9 mouse cellular contexts compared by ENCODE assay signal in the genomic region with DNA sequence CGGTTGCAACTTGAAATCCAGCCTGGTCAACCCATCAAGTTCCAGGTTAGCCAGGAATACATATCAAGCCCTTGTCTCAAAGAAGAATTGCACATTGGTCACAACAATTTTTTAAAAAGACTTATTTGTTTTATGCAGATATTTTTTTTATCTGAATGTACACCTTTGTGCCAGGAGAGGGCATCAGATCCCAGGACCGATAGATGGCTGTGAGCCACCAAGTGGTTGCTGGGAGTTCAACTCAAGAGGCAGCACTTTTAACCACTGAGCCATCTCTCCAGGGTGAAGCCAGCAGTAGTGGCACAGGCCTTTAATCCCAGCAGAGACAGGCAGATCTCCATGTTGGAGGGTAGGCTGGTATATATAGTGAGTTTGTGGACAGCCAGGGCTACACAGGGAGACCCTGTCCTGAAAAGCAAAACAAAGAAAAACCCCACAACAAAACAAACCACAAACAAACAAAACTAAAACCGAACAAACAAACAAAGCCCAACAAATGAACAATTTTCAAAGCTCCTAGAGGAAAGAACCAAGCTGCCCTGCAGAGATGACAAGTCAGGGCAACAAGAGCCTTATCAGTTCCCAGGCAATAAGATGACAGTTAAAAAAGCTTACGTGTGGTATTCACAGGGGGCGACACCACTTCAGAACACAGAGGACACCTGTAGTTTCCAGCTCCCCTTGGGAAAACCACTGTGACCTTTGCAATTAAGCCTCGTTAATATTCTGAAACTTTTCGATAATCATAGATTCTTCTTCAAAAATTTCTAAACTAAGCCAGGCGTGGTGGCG. TPM values are rescaled to one million over a fixed set of nuclear protein-coding genes. Genes with fewer than 3 reads are reported as not detected.
A peak's percentile ranks its signal among the peaks of the same experiment; 100 is the strongest.
DNase-seq lines count a peak whose midpoint lies in the region; ATAC-seq and TF ChIP-seq lines count a peak whose summit lies in the region.
"Had no signal": no experiment of that assay in that cellular context is flagged by ENCODE, and none has a peak within 500 bp of the region (broad histone marks: within the 10 kb centered on the region; RNA-seq: fewer than 3 reads in every experiment).

No protein-coding gene starts in this region.

- peak; percentile 78 for TF ChIP-seq EP300 in liver, embryonic 14.5 days (IDR thresholded peaks at IDR 0.05; ENCODE audit: low read depth)

- no peak overlapping the region for H3K4me2 ChIP-seq in midbrain, embryonic 14.5 days (ENCODE audit: low read length)
- H3K4me2 ChIP-seq in midbrain, embryonic 13.5 days (replicated peaks), result no peak overlapping the region
- H3K4me2 ChIP-seq in liver, embryonic 14.5 days (ENCODE audit: low read depth), result no peak overlapping the region
- H3K4me2 ChIP-seq: heart, embryonic 13.5 days had no signal

- no peak for ATAC-seq in midbrain, embryonic 14.5 days (ENCODE audit: low FRiP score, low TSS enrichment)
- no peak for ATAC-seq in midbrain, embryonic 13.5 days
- no peak for ATAC-seq in liver, embryonic 14.5 days (ENCODE audit: insufficient read depth)

- no peaks in the 10 kb centered on the region for H3K36me3 ChIP-seq in midbrain, embryonic 14.5 days (ENCODE audit: control insufficient read depth, insufficient read depth, low read length)
- no peaks in the 10 kb centered on the region for H3K36me3 ChIP-seq in midbrain, embryonic 13.5 days
- H3K36me3 ChIP-seq in liver, embryonic 14.5 days (replicated peaks; ENCODE audit: control insufficient read depth, insufficient read depth, low read depth), result no peaks in the 10 kb centered on the region
- no peaks in the 10 kb centered on the region for H3K36me3 ChIP-seq in thymus, adult 2 months (ENCODE audit: control insufficient read depth, insufficient read depth, low read length)
- H3K36me3 ChIP-seq: heart, embryonic 13.5 days had no signal

- H3K9me3 ChIP-seq in midbrain, embryonic 14.5 days (ENCODE audit: control insufficient read depth, low read length), result no peaks in the 10 kb centered on the region
- H3K9me3 ChIP-seq in midbrain, embryonic 13.5 days, result no peaks in the 10 kb centered on the region
- no peaks in the 10 kb centered on the region for H3K9me3 ChIP-seq in liver, embryonic 14.5 days (ENCODE audit: control insufficient read depth, low read length)
- H3K9me3 ChIP-seq: heart, embryonic 13.5 days had no signal

- peaks cover 17% of the 10 kb centered on the region; the same call in 1 of the 2 replicates for H3K4me1 ChIP-seq in midbrain, embryonic 14.5 days (ENCODE audit: control insufficient read depth, insufficient read depth, low read length)
- H3K4me1 ChIP-seq in midbrain, embryonic 13.5 days (replicated peaks), result peaks cover 20% of the 10 kb centered on the region
- peaks cover 43 to 50% of the 10 kb centered on the region in 2 experiments for H3K4me1 ChIP-seq in liver, embryonic 14.5 days (replicated peaks; ENCODE audit: control insufficient read depth in 2 of 2, insufficient read depth in 2 of 2, low read length in 1 of 2)
- H3K4me1 ChIP-seq in thymus, adult 2 months (replicated peaks; ENCODE audit: control insufficient read depth, insufficient read depth, low read length), result peaks cover 3% of the 10 kb centered on the region

- peak; percentile 35 for DNase-seq in adrenal gland, postnatal 10 days
- no peak for DNase-seq in adrenal gland, postnatal 4 days (ENCODE audit: low spot score in 2 of 2)
- peak; percentile 67 for DNase-seq in midbrain, embryonic 14.5 days
- DNase-seq in cerebellum, postnatal 14 days, result peak; percentile 38 to 56
- DNase-seq in liver, embryonic 14.5 days (ENCODE audit: low read depth in 3 of 3, low spot score in 3 of 3), result no peak
- peak; percentile 49 for DNase-seq in thymus, adult 2 months
- no peak for DNase-seq in right cerebral cortex, postnatal 14 days

- TF ChIP-seq POLR2A in thymus, adult 2 months (IDR thresholded peaks at IDR 0.05; ENCODE audit: control insufficient read depth, extremely low read depth, insufficient read depth, low read length, poor library complexity), result no peak

- H3K9ac ChIP-seq in midbrain, embryonic 14.5 days (replicated peaks; ENCODE audit: low read length), result no peak overlapping the region
- no peak overlapping the region for H3K9ac ChIP-seq in midbrain, embryonic 13.5 days (replicated peaks)
- H3K9ac ChIP-seq in liver, embryonic 14.5 days (replicated peaks), result no peak overlapping the region
- H3K9ac ChIP-seq: heart, embryonic 13.5 days had no signal

- no peak overlapping the region for H3K4me3 ChIP-seq in midbrain, embryonic 14.5 days (replicated peaks; ENCODE audit: low read depth, low read length)
- no peak overlapping the region for H3K4me3 ChIP-seq in midbrain, embryonic 13.5 days (replicated peaks)
- H3K4me3 ChIP-seq in liver, embryonic 14.5 days (ENCODE audit: insufficient read depth in 1 of 2, low read depth in 2 of 2, low read length in 2 of 2), result no peak overlapping the region
- no peak overlapping the region for H3K4me3 ChIP-seq in thymus, adult 2 months (ENCODE audit: control insufficient read depth, insufficient read depth, low read length)
- H3K4me3 ChIP-seq: heart, embryonic 13.5 days had no signal

- TF ChIP-seq CTCF in liver, embryonic 14.5 days (IDR thresholded peaks at IDR 0.05; ENCODE audit: low read depth), result peak; percentile 70
- TF ChIP-seq CTCF in thymus, adult 2 months (IDR thresholded peaks at IDR 0.05; ENCODE audit: borderline replicate concordance, control insufficient read depth, extremely low read depth, insufficient read depth, low read length, poor library complexity), result peak; percentile 18; the same call in 1 of the 2 replicates

- 76% methylated on average over 9 of the region's 9 CpGs for WGBS in midbrain, embryonic 14.5 days
- WGBS in midbrain, embryonic 13.5 days, result 80% methylated on average over 9 of the region's 9 CpGs
- 41% methylated on average over 9 of the region's 9 CpGs for WGBS in liver, embryonic 14.5 days (ENCODE audit: insufficient replicate concordance)
- WGBS in thymus, adult 2 months, result 54% methylated on average over 9 of the region's 9 CpGs

- H3K27ac ChIP-seq in midbrain, embryonic 14.5 days (replicated peaks; ENCODE audit: low read depth, low read length), result no peak overlapping the region
- no peak overlapping the region for H3K27ac ChIP-seq in midbrain, embryonic 13.5 days
- H3K27ac ChIP-seq in liver, embryonic 14.5 days, result peak overlapping the region; percentile 62
- H3K27ac ChIP-seq in thymus, adult 2 months (ENCODE audit: control insufficient read depth, insufficient read depth, low read length), result no peak overlapping the region
- H3K27ac ChIP-seq: heart, embryonic 13.5 days had no signal

- no peaks in the 10 kb centered on the region for H3K27me3 ChIP-seq in midbrain, embryonic 14.5 days (ENCODE audit: control insufficient read depth, insufficient read depth, low read length)
- H3K27me3 ChIP-seq in midbrain, embryonic 13.5 days, result no peaks in the 10 kb centered on the region
- H3K27me3 ChIP-seq in liver, embryonic 14.5 days (ENCODE audit: control insufficient read depth, insufficient read depth, low read length), result no peaks in the 10 kb centered on the region
- H3K27me3 ChIP-seq in thymus, adult 2 months (ENCODE audit: control insufficient read depth, insufficient read depth, low read length), result no peaks in the 10 kb centered on the region
- H3K27me3 ChIP-seq: heart, embryonic 13.5 days had no signal

RNA-seq across cellular contexts. Expression of gene Os9, which starts 4.5 kb away (rescaled TPM):
- 10 to 100 TPM; 82.0 to 88.6 TPM for total RNA-seq in adrenal gland, postnatal 10 days (2021)
- 100 to 1,000 TPM; 109 to 112 TPM for total RNA-seq in adrenal gland, postnatal 4 days (2021)
- 82.1 and 82.7 TPM in 2 replicates for polyA plus RNA-seq in midbrain, embryonic 14.5 days (2014; fragmentation: Nextera tagmentation; extraction: Ambion mirVana)
- 134 and 138 TPM in 2 replicates for polyA plus RNA-seq in midbrain, embryonic 13.5 days (2015; fragmentation: Nextera tagmentation; extraction: Ambion mirVana)
- polyA plus RNA-seq in liver, embryonic 14.5 days (2012; rRNA removed), result 20.9 and 25.0 TPM in 2 replicates
- 22.9 and 29.9 TPM in 2 replicates for polyA plus RNA-seq in liver, embryonic 14.5 days (2014; fragmentation: Nextera tagmentation; extraction: Ambion mirVana)
- polyA plus RNA-seq in thymus, adult 2 months (2012; rRNA removed), result 97.0 and 106 TPM in 2 replicates

RNA-seq across cellular contexts. Expression of gene B4galnt1, which starts 39.6 kb away (rescaled TPM):
- total RNA-seq in adrenal gland, postnatal 10 days (2021), result 10 to 100 TPM; 12.7 to 16.3 TPM
- total RNA-seq in adrenal gland, postnatal 4 days (2021), result 10 to 100 TPM; 10.6 to 11.7 TPM
- 66.8 and 74.1 TPM in 2 replicates for polyA plus RNA-seq in midbrain, embryonic 14.5 days (2014; fragmentation: Nextera tagmentation; extraction: Ambion mirVana)
- polyA plus RNA-seq in midbrain, embryonic 13.5 days (2015; fragmentation: Nextera tagmentation; extraction: Ambion mirVana), result 28.8 and 30.2 TPM in 2 replicates
- 9.9 and 10.4 TPM in 2 replicates for polyA plus RNA-seq in liver, embryonic 14.5 days (2012; rRNA removed)
- polyA plus RNA-seq in liver, embryonic 14.5 days (2014; fragmentation: Nextera tagmentation; extraction: Ambion mirVana), result 14.6 and 17.1 TPM in 2 replicates
- 196 and 239 TPM in 2 replicates for polyA plus RNA-seq in thymus, adult 2 months (2012; rRNA removed)

RNA-seq across cellular contexts. Expression of gene Agap2, which starts 50.3 kb away (rescaled TPM):
- total RNA-seq in adrenal gland, postnatal 10 days (2021), result 1 to 10 TPM; 5.7 to 6.2 TPM
- total RNA-seq in adrenal gland, postnatal 4 days (2021), result 1 to 10 TPM; 3.6 to 4.1 TPM
- polyA plus RNA-seq in midbrain, embryonic 14.5 days (2014; fragmentation: Nextera tagmentation; extraction: Ambion mirVana), result 8.1 and 13.1 TPM in 2 replicates
- 2.8 and 3.3 TPM in 2 replicates for polyA plus RNA-seq in midbrain, embryonic 13.5 days (2015; fragmentation: Nextera tagmentation; extraction: Ambion mirVana)
- polyA plus RNA-seq in liver, embryonic 14.5 days (2012; rRNA removed), result 3.0 and 3.7 TPM in 2 replicates
- 0.57 and 0.59 TPM in 2 replicates for polyA plus RNA-seq in liver, embryonic 14.5 days (2014; fragmentation: Nextera tagmentation; extraction: Ambion mirVana)
- polyA plus RNA-seq in thymus, adult 2 months (2012; rRNA removed), result 123 and 149 TPM in 2 replicates
- polyA plus RNA-seq: heart, embryonic 13.5 days had no signal

RNA-seq across cellular contexts. Expression of gene Slc26a10, which starts 55.0 kb away (rescaled TPM):
- 10 to 100 TPM in 1 of 2 experiments, 1 to 10 TPM in 1; 7.4 to 13.7 TPM for total RNA-seq in adrenal gland, postnatal 10 days (2021)
- total RNA-seq in adrenal gland, postnatal 4 days (2021), result 1 to 10 TPM; 1.6 to 3.0 TPM
- polyA plus RNA-seq in midbrain, embryonic 14.5 days (2014; fragmentation: Nextera tagmentation; extraction: Ambion mirVana), result 0.58 and 0.66 TPM in 2 replicates
- 0.86 and 1.0 TPM in 2 replicates for polyA plus RNA-seq in midbrain, embryonic 13.5 days (2015; fragmentation: Nextera tagmentation; extraction: Ambion mirVana)
- 1.5 and 1.7 TPM in 2 replicates for polyA plus RNA-seq in liver, embryonic 14.5 days (2012; rRNA removed)
- 0.75 and 1.3 TPM in 2 replicates for polyA plus RNA-seq in liver, embryonic 14.5 days (2014; fragmentation: Nextera tagmentation; extraction: Ambion mirVana)
- polyA plus RNA-seq in thymus, adult 2 months (2012; rRNA removed), result 3.6 and 6.4 TPM in 2 replicates

RNA-seq across cellular contexts. Expression of gene Tspan31, which starts 55.3 kb away (rescaled TPM):
- 10 to 100 TPM; 81.7 to 94.3 TPM for total RNA-seq in adrenal gland, postnatal 10 days (2021)
- 10 to 100 TPM; 87.6 to 96.4 TPM for total RNA-seq in adrenal gland, postnatal 4 days (2021)
- polyA plus RNA-seq in midbrain, embryonic 14.5 days (2014; fragmentation: Nextera tagmentation; extraction: Ambion mirVana), result 67.7 and 71.7 TPM in 2 replicates
- polyA plus RNA-seq in midbrain, embryonic 13.5 days (2015; fragmentation: Nextera tagmentation; extraction: Ambion mirVana), result 136 and 138 TPM in 2 replicates
- polyA plus RNA-seq in liver, embryonic 14.5 days (2012; rRNA removed), result 35.8 and 41.8 TPM in 2 replicates
- polyA plus RNA-seq in liver, embryonic 14.5 days (2014; fragmentation: Nextera tagmentation; extraction: Ambion mirVana), result 18.9 and 23.8 TPM in 2 replicates
- polyA plus RNA-seq in thymus, adult 2 months (2012; rRNA removed), result 39.5 and 45.2 TPM in 2 replicates

Comparison
In these comparisons a context has a peak if more than half of its experiments do, and no peak if none do; other contexts are left out.
1. DNase-seq: peak in adrenal gland, postnatal 10 days (single experiment), midbrain, embryonic 14.5 days (single experiment), cerebellum, postnatal 14 days (2 of 2) and thymus, adult 2 months (single experiment); none in adrenal gland, postnatal 4 days (0 of 2), liver, embryonic 14.5 days (0 of 3) and right cerebral cortex, postnatal 14 days (single experiment).